Mouse (Mus musculus) megakaryocyte progenitor cell, adult 5-6 weeks (primary cell): ENCODE data around the gene Olfr318. TPM values are rescaled to one million over a fixed set of nuclear protein-coding genes. Genes with fewer than 3 reads are reported as not detected.
"Not testable (repeated sequence)": the region's sequence is repeated elsewhere in the genome, so short reads cannot be mapped to it uniquely, and the experiment has no call there.

Experiments
- ATAC-seq: replicated peaks from 2 replicates; pipeline ENCODE4 v1.8.0; 2016; ENCODE audit warnings: mild to moderate bottlenecking, moderate TSS enrichment, inconsistent platforms; ENCODE audit not compliant: poor library complexity
- total RNA-seq, 2 experiments: library from RNA; stranded (forward) in 1 of 2; stranded (reverse) in 1 of 2; fragments of 157-497, 149-512 nt in 1 of 2; fragments of 200-1000 nt in 1 of 2; gene quantifications; 2 replicates each; pipeline versions ENCODE4 v1.2.3 to v1.2.4; 2015 to 2017

Olfr318 gene
- total RNA-seq (2015): not detected in 2 replicates
- not detected in 2 replicates for total RNA-seq (2017)

DNA sequence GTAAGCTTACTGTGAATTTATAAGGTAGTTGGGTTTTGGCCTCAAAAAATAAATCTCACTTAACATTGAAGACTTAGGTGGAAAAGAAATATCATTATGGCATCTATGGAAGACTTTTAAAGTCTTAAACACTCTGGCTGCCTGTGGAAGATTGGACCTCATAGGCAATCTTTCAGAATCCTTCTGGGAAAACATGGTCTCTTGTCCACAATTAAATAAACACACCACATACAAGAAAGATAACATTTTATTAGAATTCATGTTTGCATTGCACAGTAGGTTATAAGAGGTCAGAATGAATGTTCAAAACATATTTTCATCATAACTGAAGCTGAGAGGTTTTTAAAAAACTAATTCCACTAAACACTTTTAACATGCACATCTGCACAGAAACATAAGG is at the start of gene Olfr318:
Gene Olfr318, minus strand, starts transcription at position 101 of the 400 bp plus-strand sequence.
- ATAC-seq: no peak

DNA sequence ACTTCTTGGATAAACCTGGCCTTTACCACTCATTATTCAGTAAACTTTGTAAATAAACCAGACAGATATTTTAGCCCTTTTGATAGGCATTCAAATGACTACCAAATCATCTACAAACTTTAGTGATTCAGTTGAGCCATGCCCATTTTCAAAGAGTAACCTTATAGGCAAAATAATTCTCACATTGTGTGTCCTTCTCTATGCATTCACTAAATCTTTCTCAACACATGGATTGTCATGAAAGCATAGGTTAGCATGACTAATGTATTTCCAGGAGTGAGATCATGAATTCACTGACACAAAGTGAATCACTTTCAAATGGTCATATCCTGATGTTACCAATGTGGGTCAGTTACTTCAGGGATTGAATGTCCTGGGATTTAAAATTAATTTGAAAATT is 49.1 kb upstream of the Olfr318 start, which contains the start of gene Olfr315:
Gene Olfr315, plus strand, starts transcription at position 301 of the 400 bp plus-strand sequence.
- ATAC-seq: no peak

DNA sequence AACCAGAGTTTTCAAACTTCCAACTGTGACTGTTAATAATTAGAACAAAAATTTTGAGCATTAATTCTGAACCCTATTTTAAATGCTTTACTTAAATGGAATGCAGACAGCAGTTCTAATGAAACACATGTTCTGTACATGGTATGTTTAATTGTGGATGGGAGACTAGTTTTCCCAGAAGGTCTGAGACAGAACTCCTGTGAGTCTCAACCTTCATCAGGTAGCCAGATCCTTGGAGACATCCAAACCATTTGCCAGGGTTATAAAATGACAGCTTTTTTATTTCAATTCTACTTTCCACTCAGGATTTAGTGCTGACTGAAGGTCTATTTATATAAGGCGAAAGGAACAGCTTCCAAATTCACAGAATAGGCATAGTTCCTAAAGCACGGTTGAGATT is 28.6 kb upstream of the Olfr318 start, which contains the start of gene Olfr316:
Gene Olfr316, plus strand, starts transcription at position 301 of the 400 bp plus-strand sequence.
- ATAC-seq: no peak

DNA sequence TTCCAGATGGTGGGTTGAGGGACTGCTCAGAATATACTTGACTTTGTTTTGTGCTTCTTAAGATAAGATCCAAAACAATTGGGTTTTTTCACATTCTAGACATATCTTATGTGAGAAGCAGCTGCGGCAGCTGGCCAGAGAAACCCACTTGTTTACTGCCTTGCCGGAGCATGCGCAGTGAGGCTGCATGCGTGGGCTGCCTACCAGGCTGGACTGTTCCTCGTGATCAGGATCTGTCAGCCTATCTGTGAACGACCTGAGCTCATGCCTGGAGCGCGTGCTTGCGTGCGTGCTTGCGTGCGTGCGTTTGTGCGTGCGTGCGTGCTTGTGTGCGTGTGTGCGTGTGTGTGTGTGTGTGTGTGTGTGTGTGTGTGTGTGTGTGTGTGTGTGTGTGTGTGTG is 27.3 kb upstream of the Olfr318 start:
- ATAC-seq: not testable (repeated sequence)

DNA sequence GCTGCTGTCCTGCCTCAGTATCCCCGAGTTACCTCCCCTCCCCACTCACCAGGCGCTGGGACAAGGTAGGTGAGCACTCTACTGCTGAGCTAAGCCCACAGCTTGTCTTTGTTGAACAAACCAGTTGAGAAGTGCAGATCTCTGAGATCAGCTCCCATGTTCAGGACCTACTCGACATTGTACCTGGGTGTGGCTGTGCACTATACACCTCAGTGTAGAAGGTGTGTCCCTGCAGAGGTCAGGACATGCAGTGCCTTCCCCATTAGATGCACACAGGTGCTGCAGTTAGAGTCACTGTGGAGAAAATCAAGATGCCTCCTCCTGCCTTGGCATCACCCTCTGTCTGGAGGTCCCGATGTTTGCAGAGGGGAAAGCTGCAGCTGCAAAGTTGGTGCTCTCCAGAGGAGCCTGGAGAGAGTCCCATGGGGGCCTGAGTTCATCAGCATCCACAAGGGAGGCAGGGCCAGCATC is 15.0 kb upstream of the Olfr318 start, which contains the start of gene Olfr317:
Gene Olfr317, minus strand, starts transcription at position 421 of the 471 bp plus-strand sequence.
- no peak for ATAC-seq

DNA sequence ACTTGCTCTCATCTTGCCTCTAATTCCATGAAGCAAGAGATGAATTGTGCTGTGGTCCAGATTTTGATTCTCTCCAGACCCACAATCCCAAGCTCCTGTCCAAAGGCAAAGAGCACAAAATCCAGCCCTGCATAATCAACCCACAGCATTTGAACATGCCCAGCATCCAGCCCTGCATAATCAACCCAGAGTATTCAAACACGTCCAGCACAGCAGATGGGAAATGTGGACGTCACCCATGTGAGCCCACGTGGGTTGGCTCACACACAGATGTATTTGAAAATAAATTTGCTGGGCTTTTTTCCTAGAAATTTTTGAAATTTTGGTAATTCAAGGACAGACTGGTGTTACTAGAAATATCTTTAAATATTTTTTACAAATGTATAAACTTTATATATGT is 9.6 kb upstream of the Olfr318 start:
- ATAC-seq: no peak

DNA sequence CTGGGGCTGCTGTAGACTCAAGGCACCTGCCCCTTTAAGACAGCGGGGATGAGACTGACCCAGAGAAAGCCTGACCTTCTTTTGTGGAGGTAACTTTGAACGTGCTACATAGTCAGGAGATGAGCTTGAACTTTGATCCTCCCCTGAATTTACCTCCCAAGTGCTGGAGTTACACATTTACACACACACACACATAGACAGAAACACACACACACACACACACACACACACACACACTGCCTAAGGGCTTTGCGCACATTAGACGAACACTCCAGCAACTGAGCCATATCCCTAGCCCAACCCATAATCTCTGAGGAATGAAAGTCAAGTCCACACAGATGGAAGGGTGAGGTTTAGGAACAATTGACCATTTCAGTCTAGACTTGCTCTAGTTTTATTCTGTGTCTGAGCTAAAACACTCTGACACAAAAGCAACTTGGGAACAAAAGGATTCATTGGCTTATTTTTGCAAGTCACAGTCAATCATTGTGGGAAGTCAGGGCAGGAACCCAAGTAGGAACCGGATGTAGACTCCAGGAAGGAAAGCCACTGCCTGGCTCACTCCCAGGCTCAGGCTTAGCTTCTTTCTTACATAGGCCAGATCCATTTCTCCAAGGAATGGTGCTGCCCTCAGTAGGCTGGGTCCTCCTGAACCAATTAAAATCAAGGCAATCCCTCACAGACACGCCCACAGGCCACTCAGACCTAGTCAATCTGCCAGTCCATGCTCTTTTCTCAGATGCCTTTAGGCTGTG is 4.3 kb upstream of the Olfr318 start:
- ATAC-seq: not testable (repeated sequence)

DNA sequence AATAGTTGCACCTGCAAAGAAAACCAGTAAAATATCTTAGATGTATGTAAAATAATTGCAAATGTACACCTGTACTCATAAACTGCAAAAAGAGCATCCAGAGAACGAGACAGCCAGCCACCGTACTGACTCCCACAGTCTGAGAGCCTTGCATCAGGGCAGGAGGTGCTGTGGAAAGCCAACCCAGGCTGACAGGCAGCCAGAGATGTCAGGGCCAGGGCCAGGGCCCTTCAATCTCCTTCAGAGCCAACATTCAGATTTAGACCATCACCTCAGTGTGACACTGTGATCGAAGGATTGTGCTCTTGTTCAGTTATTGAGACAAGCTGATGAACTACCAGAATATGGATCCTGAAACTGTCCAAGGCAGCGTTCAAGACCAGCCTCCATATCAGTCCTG is 4.1 kb downstream of the Olfr318 start:
- ATAC-seq: no peak

DNA sequence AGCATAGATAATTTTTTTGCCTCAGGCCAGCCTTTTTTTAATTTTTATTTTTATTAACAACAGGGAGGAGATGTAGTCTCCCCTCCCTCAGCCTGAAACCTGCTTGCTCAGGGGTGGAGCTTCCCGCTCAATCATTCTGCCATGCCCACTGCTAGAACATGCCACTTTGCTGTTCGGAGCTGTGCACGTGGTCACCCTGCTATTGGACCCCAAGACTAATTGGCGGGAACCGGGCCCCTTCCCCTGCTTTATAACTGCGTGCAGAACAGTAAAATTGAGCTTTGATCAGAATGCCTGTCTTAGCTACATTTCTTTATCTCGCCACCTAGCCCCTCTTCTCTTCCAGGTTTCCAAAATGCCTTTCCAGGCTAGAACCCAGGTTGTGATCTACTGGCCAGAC is 6.1 kb downstream of the Olfr318 start:
- not testable (repeated sequence) for ATAC-seq

DNA sequence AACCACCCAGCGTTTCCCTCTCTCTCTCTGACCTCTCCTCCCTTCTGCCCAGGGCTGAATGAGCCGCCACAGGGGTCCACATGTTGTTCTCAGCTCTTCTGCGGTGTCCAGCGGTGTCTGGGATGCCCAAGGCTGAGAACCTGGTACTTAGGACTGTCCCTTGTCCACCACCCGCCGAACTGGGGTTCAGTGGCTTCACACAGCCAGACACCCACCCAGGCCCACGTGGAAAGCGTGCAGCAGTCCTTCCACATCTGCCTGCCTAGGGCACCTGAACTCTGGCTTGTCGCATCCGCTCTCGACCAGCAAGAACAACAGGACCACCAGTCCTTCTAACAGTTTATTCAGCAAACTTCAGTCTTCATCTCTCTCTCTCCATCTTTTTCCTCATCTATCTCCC is 14.7 kb downstream of the Olfr318 start:
- no peak for ATAC-seq

DNA sequence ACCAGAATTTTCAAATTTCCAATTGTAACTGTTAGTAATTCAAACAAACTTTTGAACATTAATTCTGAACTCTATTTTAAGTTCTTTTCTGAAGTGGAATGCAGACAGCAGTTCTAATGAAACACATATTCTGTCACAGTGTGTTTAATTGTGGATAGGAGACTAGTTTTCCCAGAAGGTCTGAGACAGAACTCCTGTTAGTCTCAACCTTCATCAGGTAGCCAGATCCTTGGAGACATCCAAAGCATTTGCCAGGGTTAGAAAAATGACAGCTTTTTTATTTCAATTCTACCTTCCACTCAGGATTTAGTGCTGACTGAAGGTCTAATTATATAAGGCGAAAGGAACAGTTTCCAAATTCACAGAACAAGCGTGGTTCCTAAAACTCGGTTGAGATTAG is 25.0 kb downstream of the Olfr318 start, which contains the start of gene Olfr319:
Gene Olfr319, plus strand, starts transcription at position 301 of the 400 bp plus-strand sequence.
- no peak for ATAC-seq

DNA sequence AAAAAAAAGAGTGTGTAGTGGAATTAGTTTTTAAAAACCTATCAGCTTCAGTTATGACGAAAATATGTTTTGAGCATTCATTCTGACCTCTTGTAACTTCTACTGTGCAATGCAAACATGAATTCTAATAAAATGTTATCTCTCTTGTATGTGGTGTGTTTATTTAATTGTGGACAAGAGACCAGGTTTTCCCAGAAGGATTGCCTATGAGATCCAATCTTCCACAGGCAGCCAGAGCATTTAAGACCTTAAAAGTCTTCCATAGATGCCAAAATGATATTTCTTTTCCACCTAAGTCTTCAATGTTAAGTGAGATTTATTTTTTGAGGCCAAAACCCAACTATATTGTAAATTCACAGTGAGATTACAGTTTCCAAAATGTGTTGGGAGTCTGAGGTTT is 43.0 kb downstream of the Olfr318 start, which contains the start of gene Olfr320:
Gene Olfr320, plus strand, starts transcription at position 301 of the 400 bp plus-strand sequence.
- ATAC-seq: no peak

DNA sequence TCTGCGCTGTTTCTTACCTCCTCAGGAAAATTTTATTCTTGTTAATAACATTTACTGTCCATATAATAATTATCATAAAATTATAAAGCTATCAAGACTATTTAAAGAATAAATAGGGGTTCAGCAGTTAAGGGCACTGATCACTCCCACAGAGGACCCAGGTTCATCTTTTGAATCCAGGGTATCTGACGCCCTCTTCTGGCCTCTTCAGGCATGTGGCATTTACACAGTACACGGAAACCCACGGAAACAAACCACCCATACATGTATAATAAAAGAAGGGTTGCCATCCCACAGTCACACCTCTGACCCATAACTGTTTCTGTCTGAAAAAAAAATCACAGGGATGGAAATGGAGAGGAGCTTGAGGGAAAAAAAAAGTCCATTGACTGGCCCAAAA is 52.0 kb downstream of the Olfr318 start:
- ATAC-seq: no peak

DNA sequence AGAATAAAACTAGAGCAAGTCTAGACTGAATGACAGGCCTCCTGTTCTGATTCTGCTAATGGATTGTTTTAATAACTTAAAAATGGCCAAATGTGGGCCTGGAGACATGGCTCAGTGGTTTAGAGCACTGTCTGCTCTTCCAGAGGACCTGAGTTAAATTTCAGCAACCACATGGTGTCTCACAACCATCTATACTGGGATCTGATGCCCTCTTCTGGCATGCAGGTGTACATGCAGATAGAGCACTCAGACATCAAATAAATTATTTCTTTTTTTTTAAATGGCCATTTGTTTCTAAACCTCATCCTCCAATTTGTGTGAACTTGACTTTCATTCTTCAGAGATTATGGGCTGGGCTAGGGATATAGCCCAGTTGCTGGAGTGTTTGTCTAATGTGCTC is 54.6 kb downstream of the Olfr318 start:
- ATAC-seq: no peak

Other genes starting within 250 kb of the Olfr318 start
- gene Olfr332, start 231.5 kb downstream of the Olfr318 start, total RNA-seq (2015): not detected in 2 replicates
- gene Olfr332, start 231.5 kb downstream of the Olfr318 start, total RNA-seq (2017): not detected in 2 replicates
- gene Olfr331, start 221.4 kb downstream of the Olfr318 start, total RNA-seq (2015): not detected in 2 replicates
- not detected in 2 replicates for gene Olfr331, start 221.4 kb downstream of the Olfr318 start, total RNA-seq (2017)
- gene Olfr330, start 189.2 kb downstream of the Olfr318 start, total RNA-seq (2015): not detected in 2 replicates
- gene Olfr330, start 189.2 kb downstream of the Olfr318 start, total RNA-seq (2017): not detected in 2 replicates
- not detected in 2 replicates for gene Olfr329-ps, start 177.6 kb downstream of the Olfr318 start, total RNA-seq (2015)
- gene Olfr329-ps, start 177.6 kb downstream of the Olfr318 start, total RNA-seq (2017): not detected in 2 replicates
- gene Olfr328, start 168.4 kb downstream of the Olfr318 start, total RNA-seq (2015): not detected in 2 replicates
- not detected in 2 replicates for gene Olfr328, start 168.4 kb downstream of the Olfr318 start, total RNA-seq (2017)
- not detected in 2 replicates for gene Olfr224, start 153.5 kb downstream of the Olfr318 start, total RNA-seq (2015)
- not detected in 2 replicates for gene Olfr224, start 153.5 kb downstream of the Olfr318 start, total RNA-seq (2017)
- not detected in 2 replicates for gene Olfr325, start 146.3 kb downstream of the Olfr318 start, total RNA-seq (2015)
- gene Olfr325, start 146.3 kb downstream of the Olfr318 start, total RNA-seq (2017): not detected in 2 replicates
- not detected in 2 replicates for gene Olfr324, start 128.9 kb downstream of the Olfr318 start, total RNA-seq (2015)
- not detected in 2 replicates for gene Olfr324, start 128.9 kb downstream of the Olfr318 start, total RNA-seq (2017)
- gene 2210407C18Rik, start 107.9 kb downstream of the Olfr318 start, total RNA-seq (2015): not detected in 2 replicates
- not detected in 2 replicates for gene 2210407C18Rik, start 107.9 kb downstream of the Olfr318 start, total RNA-seq (2017)
- not detected in 2 replicates for gene Olfr323, start 93.5 kb downstream of the Olfr318 start, total RNA-seq (2015)
- not detected in 2 replicates for gene Olfr323, start 93.5 kb downstream of the Olfr318 start, total RNA-seq (2017)
- 1.8 and 3.5 TPM in 2 replicates for gene Trim58, start 83.5 kb downstream of the Olfr318 start, total RNA-seq (2015)
- 0.27 and 1.2 TPM in 2 replicates for gene Trim58, start 83.5 kb downstream of the Olfr318 start, total RNA-seq (2017)
- gene Olfr322, start 65.2 kb downstream of the Olfr318 start, total RNA-seq (2015): not detected in 2 replicates
- gene Olfr322, start 65.2 kb downstream of the Olfr318 start, total RNA-seq (2017): not detected in 2 replicates
- not detected in 2 replicates for gene Olfr320, start 42.9 kb downstream of the Olfr318 start, total RNA-seq (2015)
- gene Olfr320, start 42.9 kb downstream of the Olfr318 start, total RNA-seq (2017): not detected in 2 replicates
- not detected in 2 replicates for gene Olfr319, start 24.9 kb downstream of the Olfr318 start, total RNA-seq (2015)
- not detected in 2 replicates for gene Olfr319, start 24.9 kb downstream of the Olfr318 start, total RNA-seq (2017)
- not detected in 2 replicates for gene Olfr317, start 15.2 kb upstream of the Olfr318 start, total RNA-seq (2015)
- not detected in 2 replicates for gene Olfr317, start 15.2 kb upstream of the Olfr318 start, total RNA-seq (2017)
- gene Olfr316, start 28.7 kb upstream of the Olfr318 start, total RNA-seq (2015): not detected in 2 replicates
- gene Olfr316, start 28.7 kb upstream of the Olfr318 start, total RNA-seq (2017): not detected in 2 replicates
- gene Olfr315, start 49.2 kb upstream of the Olfr318 start, total RNA-seq (2015): not detected in 2 replicates
- gene Olfr315, start 49.2 kb upstream of the Olfr318 start, total RNA-seq (2017): not detected in 2 replicates
- not detected in 2 replicates for gene Olfr314, start 58.9 kb upstream of the Olfr318 start, total RNA-seq (2015)
- not detected in 2 replicates for gene Olfr314, start 58.9 kb upstream of the Olfr318 start, total RNA-seq (2017)
- not detected in 2 replicates for gene Fam183b, start 77.9 kb upstream of the Olfr318 start, total RNA-seq (2015)
- not detected in 2 replicates for gene Fam183b, start 77.9 kb upstream of the Olfr318 start, total RNA-seq (2017)
- gene Olfr313, start 91.0 kb upstream of the Olfr318 start, total RNA-seq (2015): not detected in 2 replicates
- gene Olfr313, start 91.0 kb upstream of the Olfr318 start, total RNA-seq (2017): not detected in 2 replicates
- gene Olfr312, start 105.2 kb upstream of the Olfr318 start, total RNA-seq (2015): not detected in 2 replicates
- gene Olfr312, start 105.2 kb upstream of the Olfr318 start, total RNA-seq (2017): not detected in 2 replicates
- not detected in 2 replicates for gene Olfr311, start 115.2 kb upstream of the Olfr318 start, total RNA-seq (2015)
- gene Olfr311, start 115.2 kb upstream of the Olfr318 start, total RNA-seq (2017): not detected in 2 replicates
- gene Gm12258, start 123.1 kb upstream of the Olfr318 start, total RNA-seq (2015): 0.90 and 1.1 TPM in 2 replicates
- gene Gm12258, start 123.1 kb upstream of the Olfr318 start, total RNA-seq (2017): 2.0 and 3.0 TPM in 2 replicates
- gene 2810021J22Rik, start 143.2 kb upstream of the Olfr318 start, total RNA-seq (2015): 1.9 and 3.7 TPM in 2 replicates
- gene 2810021J22Rik, start 143.2 kb upstream of the Olfr318 start, total RNA-seq (2017): 2.9 and 5.0 TPM in 2 replicates
- gene Zfp39, start 180.2 kb upstream of the Olfr318 start, total RNA-seq (2015): 23.9 and 29.2 TPM in 2 replicates
- gene Zfp39, start 180.2 kb upstream of the Olfr318 start, total RNA-seq (2017): 7.9 and 9.5 TPM in 2 replicates
- gene Btnl10, start 193.9 kb upstream of the Olfr318 start, total RNA-seq (2015): 1.4 and 1.5 TPM in 2 replicates
- gene Btnl10, start 193.9 kb upstream of the Olfr318 start, total RNA-seq (2017): 1.8 and 1.9 TPM in 2 replicates
- 65.8 and 66.4 TPM in 2 replicates for gene Rnf187, start 214.9 kb upstream of the Olfr318 start, total RNA-seq (2015)
- gene Rnf187, start 214.9 kb upstream of the Olfr318 start, total RNA-seq (2017): 70.6 and 83.6 TPM in 2 replicates
- gene Hist3h2ba, start 224.9 kb upstream of the Olfr318 start, total RNA-seq (2015): 1.6 and 1.9 TPM in 2 replicates
- gene Hist3h2ba, start 224.9 kb upstream of the Olfr318 start, total RNA-seq (2017): 1.8 and 2.3 TPM in 2 replicates
- 19.4 and 20.2 TPM in 2 replicates for gene Hist3h2a, start 230.7 kb upstream of the Olfr318 start, total RNA-seq (2015)
- gene Hist3h2a, start 230.7 kb upstream of the Olfr318 start, total RNA-seq (2017): 223 and 238 TPM in 2 replicates
- 0.10 TPM in 1 of 2 replicates, not detected in the other for gene Trim17, start 230.7 kb upstream of the Olfr318 start, total RNA-seq (2015)
- gene Trim17, start 230.7 kb upstream of the Olfr318 start, total RNA-seq (2017): not detected in 2 replicates